ENCODE assay signal across 24 mouse cellular contexts in genomic region chr4:151724897-151725296, GRCm38 (mm10).
A peak's percentile ranks its signal among the peaks of the same experiment; 100 is the strongest.
DNase-seq lines count a peak whose midpoint lies in the region; ATAC-seq lines count a peak whose summit lies in the region.
"Had no signal": no experiment of that assay in that cellular context is flagged by ENCODE, and none has a peak within 500 bp of the region (broad histone marks: within the 10 kb centered on the region; RNA-seq: fewer than 3 reads in every experiment).

No protein-coding gene starts in this region.

- peak overlapping the region; percentile 91; the same call in 1 of the 2 replicates for H3K27ac ChIP-seq in liver, embryonic 12.5 days
- H3K27ac ChIP-seq: embryonic facial prominence, embryonic 12.5 days; embryonic facial prominence, embryonic 15.5 days; gastrocnemius, adult 2 months; hindbrain, embryonic 14.5 days; hindbrain, postnatal 0 days had no signal

- no peak overlapping the region for H3K4me2 ChIP-seq in liver, embryonic 12.5 days
- H3K4me2 ChIP-seq: embryonic facial prominence, embryonic 12.5 days; embryonic facial prominence, embryonic 15.5 days; heart, embryonic 11.5 days; hindbrain, embryonic 14.5 days had no signal

- H3K4me1 ChIP-seq in liver, embryonic 12.5 days: peaks cover 71% of the 10 kb centered on the region
- H3K4me1 ChIP-seq: embryonic facial prominence, embryonic 12.5 days had no signal

- DNase-seq in liver (no peak), ES-CJ7 (ENCODE audit: low read depth, low spot score) (peak; percentile 43), ZHBTc4 (ENCODE audit: low read depth, low spot score) (peak; percentile 69)
- DNase-seq in spleen, adult 18-20 months: no peak
- DNase-seq in ovary, adult 18-20 months (ENCODE audit: low spot score): no peak
- DNase-seq: adrenal gland, postnatal 10 days; B cell, adult 2 months; cerebellum, adult 11 months; cerebellum, adult 2 months; cerebellum, adult 9-11 months; cerebellum, postnatal 25 days; forebrain, postnatal 0 days; gastrocnemius, adult 2 months; gastrocnemius, postnatal 14 days; heart, adult 11 months had no signal

- H3K4me3 ChIP-seq in liver, embryonic 12.5 days: no peak overlapping the region
- H3K4me3 ChIP-seq: embryonic facial prominence, embryonic 12.5 days; embryonic facial prominence, embryonic 15.5 days; gastrocnemius, adult 2 months had no signal

- no peak for ATAC-seq in liver, embryonic 12.5 days
- ATAC-seq: forebrain, embryonic 14.5 days; forebrain, postnatal 0 days; hindbrain, postnatal 0 days; inflammation-experienced regulatory T-cells, adult 6 months had no signal

- no peaks in the 10 kb centered on the region for H3K27me3 ChIP-seq in liver, embryonic 12.5 days (replicated peaks)
- H3K27me3 ChIP-seq: CH12.LX; embryonic facial prominence, embryonic 12.5 days; embryonic facial prominence, embryonic 15.5 days had no signal

- no peaks in the 10 kb centered on the region for H3K9me3 ChIP-seq in liver, embryonic 12.5 days (replicated peaks)
- H3K9me3 ChIP-seq: embryonic facial prominence, embryonic 12.5 days; embryonic facial prominence, embryonic 15.5 days had no signal

- no peaks in the 10 kb centered on the region for H3K36me3 ChIP-seq in liver, embryonic 12.5 days
- H3K36me3 ChIP-seq: embryonic facial prominence, embryonic 12.5 days; embryonic facial prominence, embryonic 15.5 days had no signal

- 0 out of 2 replicates have a peak overlapping the region, but pooled peaks have one; percentile 15 for H3K9ac ChIP-seq in liver, embryonic 12.5 days
- H3K9ac ChIP-seq: embryonic facial prominence, embryonic 12.5 days; embryonic facial prominence, embryonic 15.5 days; forebrain, postnatal 0 days; hindbrain, embryonic 14.5 days had no signal

Comparison
In these comparisons a context has a peak if more than half of its experiments do, and no peak if none do; other contexts are left out.
1. DNase-seq: peak in ES-CJ7 (single experiment) and ZHBTc4 (single experiment); none in liver (single experiment), spleen, adult 18-20 months (0 of 2) and ovary, adult 18-20 months (single experiment).